Mouse (Mus musculus) embryo, embryonic 10 days (tissue): Measurements from ENCODE around the gene Olfr1079.
"Not testable (repeated sequence)": the region's sequence is repeated elsewhere in the genome, so short reads cannot be mapped to it uniquely, and the experiment has no call there.

Experiments
- DNase-seq: peaks from one replicate; pipeline ENCODE4 v3.0.0-alpha.2; 2015; ENCODE audit warnings: low spot score

Gene Olfr1079

DNA sequence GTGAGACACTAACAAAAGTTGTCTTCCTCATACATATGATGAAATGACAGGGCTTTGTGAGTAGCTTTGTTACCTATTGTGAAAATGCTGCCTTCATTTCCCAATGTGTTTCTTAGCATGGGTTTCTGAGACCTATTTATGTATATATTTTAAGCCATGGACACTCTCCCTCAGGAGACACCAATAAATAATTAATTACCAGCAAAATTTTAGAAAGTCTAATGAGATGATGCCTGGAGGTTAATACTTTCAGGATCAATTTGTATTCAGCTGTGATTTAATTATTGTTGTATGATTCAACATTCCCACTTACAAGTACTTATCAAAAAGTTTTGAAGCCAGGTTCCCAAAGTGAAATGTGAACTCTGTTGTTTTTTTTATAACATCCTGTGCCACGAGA, at the start of gene Olfr1079:
Olfr1079 (minus strand) TSS at position 101 of the 400 bp plus-strand sequence.
- DNase-seq: no peak

DNA sequence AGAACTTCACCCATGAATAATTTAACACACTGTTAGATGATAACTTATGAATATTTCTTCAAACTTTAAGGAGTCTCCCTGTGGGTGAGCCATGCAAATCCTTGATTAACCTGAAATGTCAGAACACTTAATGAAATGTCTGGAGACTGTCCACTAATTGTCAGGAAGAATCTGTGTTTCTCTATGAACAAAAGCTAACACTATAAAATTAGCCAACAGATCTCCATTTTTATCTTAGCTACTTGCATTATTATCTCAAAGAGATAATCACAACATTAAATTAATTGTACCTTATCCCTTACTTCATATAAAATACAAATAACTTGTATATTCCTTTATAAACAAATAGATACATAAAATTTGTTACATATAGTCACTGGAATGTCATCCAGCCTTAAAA, 15.9 kb upstream of the Olfr1079 start, which contains the start of gene Olfr1080:
Olfr1080 (minus strand) TSS at position 101 of the 400 bp plus-strand sequence.
- DNase-seq: not testable (repeated sequence)

GRCm38 (mm10) chr2:86530991-86531390, 11.3 kb downstream of the Olfr1079 start:
- no peak for DNase-seq

GRCm38 (mm10) chr2:86508161-86508560, 34.1 kb downstream of the Olfr1079 start, which contains the start of gene Olfr1076:
TSS of gene Olfr1076 (plus strand) at chr2:86508461.
- no peak for DNase-seq

GRCm38 (mm10) chr2:86487286-86487685, 55.0 kb downstream of the Olfr1079 start, which contains the start of gene Olfr228:
TSS of gene Olfr228 (minus strand) at chr2:86487386.
- no peak for DNase-seq
